Mouse (Mus musculus) gastrocnemius, postnatal 4 days (tissue): ENCODE measurements around the gene Hoxc8. TPM values are rescaled to one million over a fixed set of nuclear protein-coding genes. Genes with fewer than 3 reads are reported as not detected.
A peak's percentile ranks its signal among the peaks of the same experiment; 100 is the strongest.

Source experiments
- DNase-seq, 2 experiments: peaks; one replicate each; pipeline ENCODE4 v3.0.0; 2021 to 2022; ENCODE audit warnings: low spot score in 2 of 2, mixed read lengths in 2 of 2
- microRNA-seq: library from miRNA; unstranded; fragments of <30 nt; microRNA quantifications from one replicate; pipeline ENCODE4 v1.2.0, GENCODE M21; 2021
- total RNA-seq, 2 experiments: library from RNA; stranded (reverse); gene quantifications; 2 replicates each; pipeline ENCODE4 v1.2.3; 2021

The Hoxc8 gene
- total RNA-seq, 2 experiments from 2014 or later = 3.2 to 3.3 TPM

DNA sequence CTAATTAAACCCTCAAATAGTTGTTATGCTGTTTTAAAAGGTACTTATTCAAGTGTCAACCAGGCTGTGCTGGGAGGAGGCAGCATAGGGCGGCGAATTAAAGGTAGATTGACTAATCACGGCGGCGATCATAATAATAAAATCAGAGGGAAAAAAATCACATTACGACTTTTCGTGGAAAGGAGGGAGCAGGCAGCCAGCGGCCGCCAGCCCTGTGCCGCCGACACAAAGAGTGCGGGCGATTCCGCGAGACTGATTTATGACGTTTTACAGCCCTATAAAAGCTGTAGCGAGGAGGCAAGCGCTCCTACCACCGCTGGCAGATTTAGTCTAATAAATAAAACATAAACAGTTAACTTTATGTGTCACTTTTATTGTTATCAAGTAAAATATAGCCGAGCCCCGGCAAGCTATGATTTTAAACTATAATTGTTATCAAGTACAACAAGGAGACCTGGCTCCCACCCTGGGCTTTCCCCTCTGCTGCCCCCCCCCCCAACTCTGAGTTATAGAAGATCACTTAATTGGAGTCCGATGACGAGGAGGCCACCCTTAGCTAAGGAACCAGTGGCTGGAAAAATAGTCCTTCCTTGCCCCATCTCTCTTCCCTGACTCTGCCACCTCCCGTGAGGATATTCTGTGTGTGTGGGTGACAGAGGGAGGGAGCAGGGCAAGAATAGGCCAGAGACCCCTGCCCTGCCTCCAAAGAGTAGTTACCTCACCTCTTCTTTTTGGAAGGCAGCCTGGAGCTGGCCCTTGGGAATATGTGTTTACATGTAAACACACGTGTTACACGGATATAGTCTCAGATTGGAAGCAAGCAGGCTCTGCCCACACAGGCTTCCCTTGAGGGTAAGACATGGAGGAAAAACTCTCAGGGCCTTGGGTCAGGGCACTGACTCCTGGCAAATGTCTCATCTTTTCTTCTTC lies 42.5 kb downstream of the Hoxc8 start:
- no peak for DNase-seq

DNA sequence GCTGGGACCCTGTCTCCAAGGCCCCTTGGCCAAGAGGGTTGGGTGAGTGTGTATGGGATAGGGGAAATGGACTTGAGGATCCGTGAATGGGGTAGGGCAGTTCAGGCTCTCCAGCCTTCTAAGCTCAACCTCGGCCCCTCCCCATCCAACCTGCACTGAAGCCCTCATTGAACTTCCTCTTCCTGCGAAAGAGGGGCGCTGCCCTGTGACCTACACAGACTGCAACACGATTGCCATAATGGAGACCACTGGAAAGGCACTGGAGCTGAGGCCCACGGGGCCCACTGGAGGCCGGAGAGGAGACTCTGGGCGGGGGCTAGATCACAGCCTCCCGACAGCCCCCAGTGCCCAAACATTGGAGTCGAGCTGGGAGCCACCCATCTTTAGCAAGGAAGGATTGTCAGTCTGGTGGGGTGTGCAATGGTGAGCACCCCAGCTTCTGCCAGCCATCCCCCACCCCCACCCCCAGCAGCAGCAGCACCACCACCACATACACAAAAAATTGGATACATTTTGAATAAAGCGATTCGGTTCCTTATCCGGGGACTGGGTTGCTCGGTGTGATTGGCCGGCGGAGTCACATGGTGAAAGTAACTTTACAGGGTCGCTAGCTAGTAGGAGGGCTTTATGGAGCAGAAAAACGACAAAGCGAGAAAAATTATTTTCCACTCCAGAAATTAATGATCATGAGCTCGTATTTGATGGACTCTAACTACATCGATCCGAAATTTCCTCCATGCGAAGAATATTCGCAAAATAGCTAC lies 43.8 kb downstream of the Hoxc8 start:
- no peak for DNase-seq

DNA sequence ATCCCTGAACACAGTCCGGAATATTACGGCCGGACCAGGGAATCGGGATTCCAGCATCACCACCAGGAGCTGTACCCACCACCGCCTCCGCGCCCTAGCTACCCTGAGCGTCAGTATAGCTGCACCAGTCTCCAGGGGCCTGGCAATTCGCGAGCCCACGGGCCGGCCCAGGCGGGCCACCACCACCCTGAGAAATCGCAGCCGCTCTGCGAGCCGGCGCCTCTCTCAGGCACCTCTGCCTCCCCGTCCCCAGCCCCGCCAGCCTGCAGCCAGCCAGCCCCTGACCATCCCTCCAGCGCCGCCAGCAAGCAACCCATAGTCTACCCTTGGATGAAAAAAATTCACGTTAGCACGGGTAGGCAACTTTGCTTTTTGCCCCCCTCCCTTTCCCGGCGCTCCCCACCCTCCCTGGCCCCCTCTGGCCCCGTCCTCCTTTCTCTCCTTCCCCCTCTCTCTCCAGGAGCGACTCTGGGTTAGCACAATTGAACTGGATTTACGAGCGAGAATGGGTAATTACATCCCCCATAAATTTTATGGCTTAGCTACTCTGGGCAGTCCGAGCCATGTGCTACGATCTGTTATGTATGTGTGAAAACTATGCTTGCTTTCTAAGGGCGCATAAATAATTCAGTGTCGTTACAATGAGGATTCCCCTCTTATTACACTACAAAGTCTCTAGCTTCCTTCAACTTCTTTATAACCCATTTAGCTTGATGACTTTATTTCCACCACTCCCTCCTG lies 44.6 kb downstream of the Hoxc8 start:
- DNase-seq = no peak

DNA sequence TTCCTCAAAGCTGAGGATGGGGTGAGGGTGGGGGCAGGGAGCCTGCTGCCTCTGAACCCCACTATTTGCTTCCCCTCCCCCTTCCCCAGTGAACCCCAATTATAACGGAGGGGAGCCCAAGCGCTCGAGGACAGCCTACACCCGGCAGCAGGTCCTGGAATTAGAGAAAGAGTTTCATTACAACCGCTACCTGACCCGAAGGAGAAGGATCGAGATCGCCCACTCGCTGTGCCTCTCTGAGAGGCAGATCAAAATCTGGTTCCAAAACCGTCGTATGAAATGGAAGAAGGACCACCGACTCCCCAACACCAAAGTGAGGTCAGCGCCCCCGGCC lies 45.1 kb downstream of the Hoxc8 start:
- no peak for DNase-seq

DNA sequence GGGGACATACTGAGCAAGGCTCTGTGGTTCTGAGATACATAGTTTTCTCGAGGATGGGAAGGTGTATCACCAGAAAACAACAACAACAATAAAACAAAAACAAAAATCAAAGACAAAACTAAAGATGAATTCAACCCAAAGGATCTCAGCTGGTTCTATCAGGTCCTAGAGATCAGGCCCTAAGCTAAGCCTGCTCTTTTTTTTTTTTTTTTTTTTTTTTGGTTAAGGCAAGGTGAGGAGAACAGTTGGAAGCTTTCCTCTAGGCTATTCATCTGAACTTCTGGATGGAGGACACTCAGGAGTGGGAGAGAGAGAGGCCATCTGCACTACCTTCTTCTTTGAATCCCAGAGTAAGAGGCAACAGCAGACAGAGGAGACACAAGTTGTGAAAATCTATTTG lies 47.2 kb downstream of the Hoxc8 start:
- no peak for DNase-seq

DNA sequence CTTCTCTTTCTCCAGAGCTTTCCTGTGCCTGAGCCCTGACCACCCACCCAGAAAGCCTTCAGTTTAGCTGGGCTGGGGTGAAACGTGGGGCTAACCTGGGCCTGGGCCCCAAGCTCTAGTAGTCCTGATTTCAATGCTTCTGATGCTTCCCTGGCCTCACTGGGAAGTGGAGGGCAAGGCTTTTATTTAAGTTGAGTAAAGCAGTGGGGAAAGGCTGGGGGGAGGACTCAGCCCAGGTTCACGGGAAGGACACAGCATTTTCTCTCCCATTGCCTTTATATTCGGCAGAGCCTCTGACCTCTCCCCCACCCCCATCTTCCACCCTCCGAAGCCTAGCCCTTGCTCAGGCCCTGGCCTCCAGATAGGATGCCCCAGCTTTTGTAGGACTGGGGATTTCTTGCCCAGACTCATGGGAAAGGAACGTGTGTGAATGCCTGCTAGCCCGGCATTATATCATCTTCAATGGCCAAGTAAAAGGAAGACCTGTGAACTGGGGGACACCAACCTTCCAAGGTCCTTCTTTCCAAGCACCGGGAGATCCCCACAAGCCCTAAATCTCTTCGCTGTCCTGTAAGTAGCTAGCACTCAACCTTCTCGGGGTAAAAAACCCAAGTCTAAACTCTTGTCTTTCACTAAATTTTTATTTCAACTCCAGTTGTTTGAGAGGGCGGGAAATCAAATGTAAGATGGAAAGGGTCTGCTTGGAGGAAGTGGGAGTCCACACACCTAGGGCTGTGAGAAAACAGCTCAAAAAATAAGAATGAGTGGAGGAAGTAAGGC lies 48.5 kb downstream of the Hoxc8 start:
- no peak for DNase-seq

DNA sequence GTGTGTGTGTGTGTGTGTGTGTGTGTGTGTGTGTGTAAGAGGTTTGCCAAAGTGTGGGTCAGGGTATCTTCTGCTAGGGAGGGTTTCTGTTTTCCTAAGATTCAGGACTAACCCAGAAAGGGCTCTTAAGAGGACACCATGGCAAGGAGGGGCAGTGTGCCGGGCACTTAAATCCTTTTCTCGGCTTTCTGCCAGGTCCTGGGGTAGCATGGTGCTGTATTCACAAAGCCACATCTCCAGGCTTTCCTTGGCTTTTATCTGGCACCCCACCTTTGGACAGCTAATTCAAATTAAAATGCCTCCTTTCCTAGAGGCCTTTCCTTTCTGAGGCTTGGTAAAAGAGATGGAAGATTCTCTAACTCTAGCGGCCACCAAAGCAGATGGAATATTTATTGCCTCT lies 49.2 kb downstream of the Hoxc8 start:
- DNase-seq = no peak

DNA sequence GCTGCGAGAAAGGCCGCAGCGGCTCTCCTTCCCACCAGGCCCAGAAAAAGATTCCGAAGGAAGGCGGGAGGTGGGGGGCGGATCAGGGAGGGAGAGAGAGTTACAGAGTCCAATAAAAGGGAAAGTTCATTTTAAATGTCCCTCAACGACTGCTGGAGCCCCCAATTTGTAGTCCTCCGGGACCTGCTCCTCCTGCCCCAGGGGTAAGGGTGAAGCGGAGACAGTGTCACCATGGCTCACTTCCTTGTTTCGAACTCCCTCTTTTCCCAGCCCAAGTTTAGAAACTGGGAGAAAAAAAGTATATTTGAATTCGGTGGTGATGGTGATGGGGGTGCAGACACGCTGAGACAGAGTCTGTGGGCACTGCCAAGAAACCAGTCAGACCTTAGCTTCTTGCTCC lies 50.2 kb downstream of the Hoxc8 start:
- no peak for DNase-seq

DNA sequence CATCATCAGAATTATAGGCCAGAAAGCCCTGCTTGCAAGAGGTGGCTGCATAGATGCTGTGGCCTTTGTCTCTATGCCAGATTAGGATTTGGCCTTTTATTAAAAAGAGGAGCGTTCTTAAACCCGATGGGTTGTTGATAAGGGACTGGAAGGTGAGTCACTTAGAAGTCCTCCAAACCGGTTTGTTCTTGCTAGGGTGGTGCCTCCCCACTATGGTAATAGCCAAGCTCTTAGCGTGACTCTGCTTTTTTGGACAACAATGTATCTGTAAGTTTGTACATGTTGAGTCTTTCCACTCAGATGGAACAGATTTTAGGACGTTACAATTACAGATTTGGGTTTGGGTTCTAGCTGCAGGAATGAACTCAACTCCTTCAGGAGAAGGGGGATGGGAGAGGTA lies 51.2 kb downstream of the Hoxc8 start:
- no peak for DNase-seq

DNA sequence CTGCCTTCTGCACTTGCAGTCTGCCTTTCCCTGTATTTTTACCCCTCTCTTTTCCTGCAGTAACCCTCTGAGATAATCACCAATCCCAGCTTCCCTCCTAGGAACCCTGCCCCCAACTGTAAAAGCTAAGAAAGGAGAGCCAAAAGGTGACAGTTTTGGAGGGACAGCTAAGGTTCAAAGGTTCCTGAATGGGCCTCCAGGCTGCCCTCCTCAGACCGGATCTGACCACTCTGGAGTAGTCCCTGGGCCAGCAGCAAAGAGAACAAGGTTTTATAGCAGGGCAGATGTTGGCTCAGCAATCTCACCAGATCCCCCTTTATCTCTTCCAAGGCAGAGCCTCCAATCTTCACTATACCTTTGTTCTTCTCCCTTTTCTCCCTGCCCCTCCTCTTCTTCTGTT lies 51.8 kb downstream of the Hoxc8 start:
- DNase-seq = no peak

Small RNAs within 50 kb of the gene (microRNA-seq; reads per million reads assigned to microRNA genes)
- 1,027 reads per million, percentile 77 among the genes with 10 or more reads in this experiment for gene Mir196a-2
- gene Mir615 = 514 reads per million, percentile 68 among the genes with 10 or more reads in this experiment

Other genes starting within 250 kb of the Hoxc8 start
- gene Hoxc13, start 69.5 kb upstream of the Hoxc8 start, total RNA-seq = not detected
- gene Hoxc12, start 53.9 kb upstream of the Hoxc8 start, total RNA-seq = not detected
- 10 to 100 TPM; 11.0 to 12.0 TPM for gene Hoxc11, start 36.2 kb upstream of the Hoxc8 start, total RNA-seq
- gene Hoxc10, start 23.8 kb upstream of the Hoxc8 start, total RNA-seq = 10 to 100 TPM; 45.2 to 46.4 TPM
- 1 to 10 TPM; 4.1 to 5.0 TPM for gene Hoxc5, start 23.2 kb upstream of the Hoxc8 start, total RNA-seq
- gene Hoxc9, start 14.2 kb upstream of the Hoxc8 start, total RNA-seq = 1 to 10 TPM; 8.4 to 8.6 TPM
- 10 to 100 TPM; 12.7 to 12.8 TPM for gene Hoxc6, start 7.7 kb downstream of the Hoxc8 start, total RNA-seq
- gene Hoxc4, start 28.3 kb downstream of the Hoxc8 start, total RNA-seq = 1 to 10 TPM; 6.9 to 8.2 TPM
- 10 to 100 TPM; 13.9 to 15.4 TPM for gene Smug1, start 176.5 kb downstream of the Hoxc8 start, total RNA-seq
- gene Cbx5, start 249.2 kb downstream of the Hoxc8 start, total RNA-seq = 100 to 1,000 TPM in 1 of 2 experiments, 10 to 100 TPM in 1; 97.9 to 100 TPM
- gene Hnrnpa1, start 249.8 kb downstream of the Hoxc8 start, total RNA-seq = 100 to 1,000 TPM; 295 to 303 TPM